Mouse (Mus musculus): ENCODE measurements around the gene St6galnac5. TPM values are rescaled to one million over a fixed set of nuclear protein-coding genes. Genes with fewer than 3 reads are reported as not detected.

The St6galnac5 gene
- total and polyA plus RNA-seq, 2 experiments from 2014 or later: 14.9 to 18.1 TPM

DNA sequence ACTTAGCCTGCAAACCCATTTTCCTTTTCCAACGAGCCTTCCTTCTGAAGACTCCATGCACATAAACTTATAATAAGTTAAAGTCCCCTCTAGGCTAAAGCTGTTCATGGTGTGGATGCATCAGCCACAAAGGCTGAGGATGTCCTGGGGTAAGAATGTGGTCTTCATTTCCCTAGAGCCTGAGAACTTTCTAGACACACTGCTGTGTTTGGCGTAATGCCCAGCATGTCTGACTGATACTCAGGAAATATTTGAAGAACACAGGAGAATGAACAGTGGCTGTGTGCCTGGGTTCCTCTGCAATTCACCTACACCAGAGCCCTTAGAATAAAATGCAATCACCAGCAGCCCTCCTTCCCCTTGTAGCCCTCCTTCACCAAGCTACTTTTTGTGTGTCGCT is 150.7 kb downstream of the St6galnac5 start:
- no peaks in the 10 kb centered on the region for H3K36me3 ChIP-seq (ENCODE audit: insufficient read depth, low read length)
- H3K4me3 ChIP-seq (ENCODE audit: low read depth, low read length): no peak overlapping the region
- H3K4me1 ChIP-seq (ENCODE audit: insufficient read depth, low read length): 0 out of 2 replicates have a peak, but pooled peaks cover 4% of the 10 kb centered on the region
- ATAC-seq (ENCODE audit: low FRiP score) (no peak), DNase-seq (ENCODE audit: low spot score) (no peak)
- no peak overlapping the region for H3K27ac ChIP-seq (ENCODE audit: low read depth, low read length)
- no peaks in the 10 kb centered on the region for H3K9me3 ChIP-seq (ENCODE audit: low read length)
- H3K9ac ChIP-seq (replicated peaks; ENCODE audit: low read length, poor library complexity, severe bottlenecking): no peak overlapping the region
- no peak overlapping the region for H3K4me2 ChIP-seq (ENCODE audit: low read depth, low read length, poor library complexity, severe bottlenecking)
- no peak for TF ChIP-seq CTCF (IDR thresholded peaks at IDR 0.05)
- no peaks in the 10 kb centered on the region for H3K27me3 ChIP-seq (ENCODE audit: insufficient read depth, low read length)
- WGBS: 57% methylated on average over 3 of the region's 3 CpGs

- 73% methylated on average over 14 of the region's 14 CpGs for WGBS
- Histone ChIP-seq H3K27me3 (ENCODE audit: insufficient read depth, low read length) (no peaks in the 10 kb centered on the region), H3K9me3 (ENCODE audit: low read length) (no peaks in the 10 kb centered on the region), H3K4me3 (ENCODE audit: low read depth, low read length) (no peak overlapping the region), H3K4me1 (ENCODE audit: insufficient read depth, low read length) (no peaks in the 10 kb centered on the region), H3K4me2 (ENCODE audit: low read depth, low read length, poor library complexity, severe bottlenecking) (no peak overlapping the region), H3K9ac (replicated peaks; ENCODE audit: low read length, poor library complexity, severe bottlenecking) (no peak overlapping the region), H3K27ac (ENCODE audit: low read depth, low read length) (no peak overlapping the region), H3K36me3 (ENCODE audit: insufficient read depth, low read length) (peaks cover 3% of the 10 kb centered on the region)
- no peak for TF ChIP-seq CTCF (IDR thresholded peaks at IDR 0.05)
- DNase-seq (ENCODE audit: low spot score) (peak; percentile 41), ATAC-seq (ENCODE audit: low FRiP score) (no peak)
These were observed 160.8 kb downstream of the St6galnac5 start for GRCm38 (mm10) chr3:152821202-152821601.

DNA sequence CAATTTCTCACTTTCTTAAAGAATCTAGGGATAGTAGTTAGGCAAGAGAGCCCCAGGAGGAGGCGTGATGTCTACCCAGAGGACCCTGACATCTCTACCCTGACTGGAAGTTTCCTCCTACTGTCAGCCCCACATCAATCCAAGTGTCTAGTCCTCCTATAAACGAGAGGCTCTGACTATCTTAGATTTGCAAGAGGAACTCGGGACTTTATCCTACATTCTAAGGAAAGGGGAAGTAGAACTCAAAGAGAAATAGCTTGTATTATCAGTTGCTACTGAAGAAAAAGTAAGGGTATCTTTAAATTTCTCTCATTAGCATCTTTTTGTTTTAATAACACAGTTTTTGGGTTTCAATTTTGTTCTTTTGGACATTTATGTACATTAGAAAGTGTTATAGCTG is 161.6 kb downstream of the St6galnac5 start:
- ATAC-seq (ENCODE audit: low FRiP score) (no peak), DNase-seq (ENCODE audit: low spot score) (no peak)
- H3K27me3 ChIP-seq (ENCODE audit: insufficient read depth, low read length): no peaks in the 10 kb centered on the region
- no peaks in the 10 kb centered on the region for H3K9me3 ChIP-seq (ENCODE audit: low read length)
- peaks cover 3% of the 10 kb centered on the region for H3K36me3 ChIP-seq (ENCODE audit: insufficient read depth, low read length)
- 69% methylated on average over 3 of the region's 3 CpGs for WGBS
- no peak overlapping the region for H3K4me3 ChIP-seq (ENCODE audit: low read depth, low read length)
- H3K9ac ChIP-seq (replicated peaks; ENCODE audit: low read length, poor library complexity, severe bottlenecking): no peak overlapping the region
- no peaks in the 10 kb centered on the region for H3K4me1 ChIP-seq (ENCODE audit: insufficient read depth, low read length)
- no peak for TF ChIP-seq CTCF (IDR thresholded peaks at IDR 0.05)
- H3K4me2 ChIP-seq (ENCODE audit: low read depth, low read length, poor library complexity, severe bottlenecking): no peak overlapping the region
- no peak overlapping the region for H3K27ac ChIP-seq (ENCODE audit: low read depth, low read length)

DNA sequence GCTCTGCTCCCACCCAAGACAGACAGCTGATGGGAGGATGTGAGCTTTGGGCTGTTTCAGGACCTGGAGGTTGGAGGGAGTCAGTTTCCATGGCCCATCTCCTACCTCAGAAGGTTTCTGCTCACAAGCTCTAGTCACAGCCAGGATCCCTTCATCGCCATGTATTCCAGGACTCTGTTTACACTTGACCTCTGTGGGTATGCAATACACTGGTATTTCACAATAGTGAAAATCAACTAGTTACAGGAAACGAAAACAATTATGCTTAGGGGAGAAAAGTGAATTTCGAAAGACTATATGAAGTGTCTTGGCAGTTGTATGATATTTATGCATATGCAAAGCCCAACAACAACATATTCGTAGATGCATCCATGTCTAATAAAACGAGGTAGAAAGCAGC is 166.9 kb downstream of the St6galnac5 start:
- no peaks in the 10 kb centered on the region for H3K9me3 ChIP-seq (ENCODE audit: low read length)
- no peaks in the 10 kb centered on the region for H3K27me3 ChIP-seq (ENCODE audit: insufficient read depth, low read length)
- H3K9ac ChIP-seq (replicated peaks; ENCODE audit: low read length, poor library complexity, severe bottlenecking): no peak overlapping the region

DNA sequence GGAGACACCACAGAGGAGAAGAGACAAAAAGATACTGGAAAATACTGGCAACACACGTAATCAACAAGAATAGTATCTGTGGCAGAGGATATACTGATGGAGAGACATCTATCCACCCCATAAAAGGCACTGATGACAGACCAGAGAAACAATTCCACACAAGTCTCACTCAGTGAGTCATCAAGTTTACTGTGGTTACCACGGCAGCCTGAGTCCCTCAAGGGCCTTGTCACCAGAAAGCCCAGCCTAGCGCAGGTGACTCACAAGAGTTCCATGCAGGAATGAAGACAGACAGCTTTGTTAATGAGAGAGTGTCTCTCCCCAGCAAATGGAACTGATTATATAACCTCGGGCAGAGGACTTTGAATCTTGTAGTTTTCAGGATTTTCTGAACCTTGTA is 168.1 kb downstream of the St6galnac5 start:
- H3K4me1 ChIP-seq (ENCODE audit: insufficient read depth, low read length): no peaks in the 10 kb centered on the region
- H3K27me3 ChIP-seq (ENCODE audit: insufficient read depth, low read length): no peaks in the 10 kb centered on the region
- no peak for ATAC-seq (ENCODE audit: low FRiP score)
- H3K4me2 ChIP-seq (ENCODE audit: low read depth, low read length, poor library complexity, severe bottlenecking): no peak overlapping the region
- no peak overlapping the region for H3K9ac ChIP-seq (replicated peaks; ENCODE audit: low read length, poor library complexity, severe bottlenecking)
- no peak for TF ChIP-seq CTCF (IDR thresholded peaks at IDR 0.05)
- WGBS: 76% methylated on average over 4 of the region's 4 CpGs
- H3K27ac ChIP-seq (ENCODE audit: low read depth, low read length): no peak overlapping the region
- DNase-seq (ENCODE audit: low spot score): no peak
- no peaks in the 10 kb centered on the region; the same call in 1 of the 2 replicates for H3K36me3 ChIP-seq (ENCODE audit: insufficient read depth, low read length)
- H3K4me3 ChIP-seq (ENCODE audit: low read depth, low read length): no peak overlapping the region
- no peaks in the 10 kb centered on the region for H3K9me3 ChIP-seq (ENCODE audit: low read length)

More for the DNA sequence above, 166.9 kb downstream of the St6galnac5 start:
- H3K4me1 ChIP-seq (ENCODE audit: insufficient read depth, low read length): no peaks in the 10 kb centered on the region
- H3K36me3 ChIP-seq (ENCODE audit: insufficient read depth, low read length): no peaks in the 10 kb centered on the region; the same call in 1 of the 2 replicates
- no peak overlapping the region for H3K27ac ChIP-seq (ENCODE audit: low read depth, low read length)
- no peak for ATAC-seq (ENCODE audit: low FRiP score)
- WGBS: 94% methylated on average over 5 of the region's 5 CpGs
- H3K4me3 ChIP-seq (ENCODE audit: low read depth, low read length): no peak overlapping the region
- TF ChIP-seq CTCF (IDR thresholded peaks at IDR 0.05): no peak
- no peak overlapping the region for H3K4me2 ChIP-seq (ENCODE audit: low read depth, low read length, poor library complexity, severe bottlenecking)
- no peak for DNase-seq (ENCODE audit: low spot score)

- Histone ChIP-seq H3K4me3 (ENCODE audit: low read depth, low read length) (no peak overlapping the region), H3K4me1 (ENCODE audit: insufficient read depth, low read length) (no peaks in the 10 kb centered on the region), H3K36me3 (ENCODE audit: insufficient read depth, low read length) (no peaks in the 10 kb centered on the region), H3K4me2 (ENCODE audit: low read depth, low read length, poor library complexity, severe bottlenecking) (no peak overlapping the region), H3K9me3 (ENCODE audit: low read length) (no peaks in the 10 kb centered on the region), H3K27me3 (ENCODE audit: insufficient read depth, low read length) (no peaks in the 10 kb centered on the region), H3K9ac (replicated peaks; ENCODE audit: low read length, poor library complexity, severe bottlenecking) (no peak overlapping the region), H3K27ac (ENCODE audit: low read depth, low read length) (no peak overlapping the region)
- WGBS: 80% methylated on average over 9 of the region's 9 CpGs
- DNase-seq (ENCODE audit: low spot score) (peak; percentile 34), ATAC-seq (ENCODE audit: low FRiP score) (no peak)
- peak; percentile 61 for TF ChIP-seq CTCF (IDR thresholded peaks at IDR 0.05)
These were observed 182.2 kb downstream of the St6galnac5 start for GRCm38 (mm10) chr3:152799738-152800431.

Data from midbrain, postnatal 0 days (tissue).